Mouse (Mus musculus): ENCODE measurements around the gene Arfgef2. TPM values are rescaled to one million over a fixed set of nuclear protein-coding genes. Genes with fewer than 3 reads are reported as not detected.

The Arfgef2 gene
- polyA plus RNA-seq, 1 experiment = 17.8 TPM

DNA sequence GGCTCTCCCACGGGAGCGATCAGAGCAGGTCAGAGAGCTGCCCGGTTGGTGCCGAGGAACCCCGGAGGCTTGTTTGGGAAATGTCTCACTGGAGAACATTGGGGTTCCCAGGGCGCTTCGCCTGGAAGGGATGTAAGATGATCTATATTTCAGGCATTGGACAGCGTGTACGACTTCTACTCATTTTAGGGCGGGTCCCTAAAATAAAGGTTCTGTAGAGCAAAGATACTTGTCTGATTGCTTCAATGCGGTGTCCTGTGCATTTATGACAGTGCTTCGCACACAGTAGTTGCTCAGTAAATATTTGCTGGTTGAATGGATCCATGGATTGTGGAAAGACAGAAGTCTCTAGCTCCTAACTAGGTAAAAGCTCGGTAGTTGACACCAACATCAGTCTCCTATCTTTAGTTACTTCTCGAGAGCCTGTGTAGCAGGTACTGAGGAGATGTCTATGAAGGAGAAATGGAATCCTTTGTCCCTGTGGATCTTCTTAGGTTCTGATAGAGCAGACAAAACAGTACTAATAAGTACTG is 851 bp downstream of the Arfgef2 start:
- no peak for DNase-seq (ENCODE audit: low read depth)

DNA sequence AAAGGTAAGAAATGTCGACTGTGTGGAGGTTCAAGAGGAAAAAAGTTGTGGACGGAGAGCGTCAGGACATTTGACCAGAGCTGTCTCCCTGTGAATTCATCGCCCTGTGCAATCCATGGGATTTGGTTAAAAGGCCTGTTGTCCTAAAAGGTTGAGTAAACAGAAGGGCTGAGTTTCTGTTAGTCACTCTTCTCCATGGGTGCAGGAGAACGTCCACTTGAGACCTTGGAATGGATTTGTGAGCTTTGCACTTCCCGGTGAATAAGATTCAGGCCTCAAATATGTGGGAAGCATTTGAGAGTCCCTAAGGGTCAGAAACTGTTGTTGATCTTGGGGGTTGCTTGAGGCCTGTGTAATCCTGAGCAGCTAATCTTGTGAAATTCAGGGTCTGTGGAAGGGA is 1.4 kb downstream of the Arfgef2 start:
- DNase-seq (ENCODE audit: low read depth) = no peak

DNA sequence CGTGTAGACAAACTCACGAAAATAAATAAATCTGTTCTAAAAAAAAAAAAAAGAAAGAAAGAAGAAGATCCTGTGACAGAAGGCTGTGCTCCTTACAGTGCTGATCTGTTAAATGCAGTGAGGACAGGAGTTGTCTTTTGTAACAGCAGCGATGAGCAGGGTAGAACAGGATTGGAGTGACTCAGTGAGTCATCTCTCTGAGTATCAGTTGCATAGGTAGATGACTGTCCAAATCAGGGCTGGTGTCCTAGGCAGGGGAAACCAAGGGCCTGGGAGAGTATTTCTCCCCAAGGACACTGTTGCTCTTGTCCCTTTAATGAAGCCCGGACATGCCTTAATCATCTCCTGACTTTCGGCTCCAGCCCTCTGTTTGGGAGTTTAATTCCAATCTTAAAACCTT is 4.1 kb downstream of the Arfgef2 start:
- no peak for DNase-seq (ENCODE audit: low read depth)

DNA sequence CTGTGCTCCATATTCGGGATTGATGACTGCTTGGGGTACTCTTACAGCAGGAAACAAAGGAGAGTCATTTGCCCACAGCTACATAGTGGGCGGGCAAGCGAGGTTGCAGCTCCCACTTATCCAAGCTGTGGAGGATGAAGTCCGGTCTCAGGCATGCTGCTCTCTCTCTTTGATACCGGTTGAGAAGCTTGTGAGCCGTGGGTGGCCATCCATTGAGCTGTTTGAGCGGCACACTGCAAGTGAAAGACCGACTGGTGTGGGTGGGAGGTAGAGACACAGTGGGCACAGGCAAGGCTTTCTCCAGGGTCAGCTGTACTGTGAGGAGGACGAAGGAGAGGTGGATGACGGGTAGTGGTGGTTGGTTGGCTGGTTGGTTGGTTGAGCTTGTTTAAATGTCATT is 5.4 kb downstream of the Arfgef2 start:
- no peak for DNase-seq (ENCODE audit: low read depth)

DNA sequence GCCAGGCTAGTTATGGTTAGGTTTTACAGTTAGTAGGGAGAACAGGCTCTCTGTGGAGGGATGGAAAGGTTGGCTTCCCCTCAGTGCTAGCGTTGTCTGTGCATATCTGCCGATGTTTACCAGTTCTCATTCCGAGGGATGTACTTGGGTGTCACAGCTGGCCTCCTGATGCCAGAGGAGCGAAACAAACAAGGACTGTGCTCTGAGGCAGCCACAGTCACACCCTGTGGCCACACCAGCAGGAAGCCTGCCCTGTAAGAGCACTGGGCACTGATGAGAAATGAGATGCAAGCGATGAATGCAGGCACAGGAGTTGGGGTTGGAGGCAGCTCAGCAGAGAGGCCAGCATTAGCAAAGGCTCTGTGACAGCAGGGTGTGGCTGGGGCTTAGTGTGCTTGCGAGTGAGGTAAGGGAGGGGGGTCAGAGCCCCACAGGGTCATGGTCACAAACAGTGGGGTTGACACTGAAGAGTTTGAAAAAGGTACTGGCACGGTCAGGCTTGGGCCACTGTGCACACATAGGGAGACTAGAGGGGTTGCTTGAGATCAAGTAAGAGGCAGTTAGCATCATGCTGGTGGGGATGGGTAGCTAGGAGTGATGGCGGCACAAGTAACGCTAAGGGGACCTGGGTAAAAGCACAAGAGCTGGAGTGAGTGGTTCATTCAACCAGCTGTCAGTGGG is 13.2 kb downstream of the Arfgef2 start:
- no peak for DNase-seq (ENCODE audit: low read depth)

DNA sequence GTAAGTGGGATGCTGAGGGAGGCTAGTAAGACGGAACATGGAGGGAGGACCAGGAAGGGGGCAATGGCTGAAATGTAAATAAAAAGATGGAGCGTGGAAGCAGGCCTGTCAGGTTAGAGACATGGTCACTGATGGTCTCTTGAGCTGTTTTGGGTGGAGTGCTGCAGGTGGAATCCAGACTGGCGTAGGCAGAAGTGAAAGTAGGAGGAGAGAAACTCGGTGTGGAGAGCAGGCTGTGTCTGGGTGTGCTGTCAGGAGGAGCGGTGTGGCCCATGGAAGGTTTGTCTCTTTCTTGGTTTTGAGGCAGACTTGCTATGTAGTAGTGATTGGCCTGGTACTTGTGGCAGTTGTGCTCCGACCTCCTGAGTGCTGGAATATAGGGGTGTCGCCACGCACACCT is 14.5 kb downstream of the Arfgef2 start:
- DNase-seq (ENCODE audit: low read depth) = no peak

DNA sequence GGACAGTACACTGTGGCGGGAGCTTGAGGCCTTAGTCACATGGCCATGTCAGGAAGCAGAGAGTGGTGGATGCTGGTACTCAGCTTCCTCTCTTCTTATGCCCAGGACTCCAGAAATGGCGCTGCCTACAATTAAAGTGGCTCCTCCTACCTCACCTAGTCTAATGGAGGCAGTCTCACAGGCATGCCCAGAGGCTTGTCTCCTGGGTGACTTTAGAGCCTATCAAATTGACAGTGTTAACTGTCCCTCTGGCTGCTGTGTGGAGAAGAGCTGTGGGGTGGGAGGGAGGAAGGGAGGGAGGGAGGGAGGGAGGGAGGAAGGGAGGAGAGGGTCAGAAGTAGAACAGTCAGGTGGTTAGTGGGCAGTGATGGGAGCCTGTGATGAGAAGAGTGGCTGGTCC is 15.5 kb downstream of the Arfgef2 start:
- no peak for DNase-seq (ENCODE audit: low read depth)

DNA sequence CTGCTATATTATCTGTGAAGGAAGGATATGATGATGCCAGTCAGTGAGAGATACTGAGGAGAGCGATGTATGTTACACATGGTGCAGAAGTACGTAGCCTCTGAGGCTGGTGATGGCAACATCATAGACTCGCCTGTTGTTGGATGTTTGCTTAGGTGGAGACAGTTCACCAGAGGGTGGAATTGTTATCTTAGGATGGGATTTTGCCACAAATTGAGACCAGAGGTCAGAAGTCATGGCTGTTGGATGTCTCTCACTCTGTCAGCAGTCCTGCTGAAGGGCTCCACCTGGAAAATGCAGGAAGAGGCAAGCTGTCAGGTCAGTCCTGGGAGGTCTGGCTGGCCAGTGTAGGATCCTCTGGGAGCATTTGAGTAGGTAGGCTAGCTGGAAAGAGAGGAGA is 16.0 kb downstream of the Arfgef2 start:
- no peak for DNase-seq (ENCODE audit: low read depth)

DNA sequence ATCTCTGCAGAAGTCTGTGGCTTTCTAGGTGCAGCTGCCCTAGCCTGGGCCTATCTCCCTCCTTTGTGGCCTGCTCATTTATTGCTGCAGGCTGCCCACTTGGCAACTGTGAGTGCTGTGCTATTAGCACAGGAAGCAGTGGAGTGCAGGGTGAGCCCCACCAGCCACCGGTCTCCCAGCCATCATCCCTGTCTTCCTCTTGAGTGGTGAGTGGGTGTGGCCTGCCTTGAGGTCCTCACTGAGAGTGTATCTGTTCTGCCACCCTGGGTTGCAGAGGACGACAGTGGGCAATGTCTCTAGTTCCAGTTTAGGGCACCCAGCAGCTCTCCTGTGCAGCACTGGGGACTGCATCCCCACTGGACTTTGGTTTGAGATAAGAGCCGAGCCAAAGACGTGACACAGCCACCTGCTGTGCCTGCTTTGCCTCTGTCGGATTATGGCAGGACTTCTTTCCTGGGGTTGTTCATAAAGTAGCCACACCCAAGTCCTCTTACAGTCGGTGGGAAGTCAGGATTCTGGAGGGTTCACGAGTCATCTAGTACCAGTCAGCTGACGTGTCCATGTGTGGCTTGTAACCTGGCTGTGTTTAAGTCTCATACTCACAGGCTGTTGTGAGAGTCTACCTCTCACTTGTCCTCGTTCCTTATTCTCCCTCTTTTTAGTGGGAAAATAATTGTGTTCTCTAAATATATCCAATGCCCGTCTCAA is 16.9 kb downstream of the Arfgef2 start:
- no peak for DNase-seq (ENCODE audit: low read depth)

DNA sequence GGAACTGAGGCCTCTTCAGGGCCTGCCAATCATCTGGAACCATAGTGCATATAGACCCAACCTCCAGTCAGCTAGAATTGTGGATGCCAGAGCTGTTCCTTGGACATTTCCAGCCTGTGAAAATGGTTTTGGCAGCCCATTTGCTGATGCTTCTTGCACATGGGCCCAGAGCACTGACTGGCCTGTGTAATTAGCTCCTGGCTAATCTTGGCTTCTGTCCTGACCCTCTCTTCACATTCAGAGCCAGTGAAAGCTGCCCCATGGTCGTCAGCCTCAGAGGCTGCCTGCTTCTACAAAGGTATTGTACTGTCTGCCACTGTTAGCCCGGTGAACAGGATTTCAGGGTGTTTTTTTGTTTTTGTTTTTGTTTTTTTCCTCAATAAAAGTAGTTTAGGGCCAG is 17.5 kb downstream of the Arfgef2 start:
- DNase-seq (ENCODE audit: low read depth) = no peak

DNA sequence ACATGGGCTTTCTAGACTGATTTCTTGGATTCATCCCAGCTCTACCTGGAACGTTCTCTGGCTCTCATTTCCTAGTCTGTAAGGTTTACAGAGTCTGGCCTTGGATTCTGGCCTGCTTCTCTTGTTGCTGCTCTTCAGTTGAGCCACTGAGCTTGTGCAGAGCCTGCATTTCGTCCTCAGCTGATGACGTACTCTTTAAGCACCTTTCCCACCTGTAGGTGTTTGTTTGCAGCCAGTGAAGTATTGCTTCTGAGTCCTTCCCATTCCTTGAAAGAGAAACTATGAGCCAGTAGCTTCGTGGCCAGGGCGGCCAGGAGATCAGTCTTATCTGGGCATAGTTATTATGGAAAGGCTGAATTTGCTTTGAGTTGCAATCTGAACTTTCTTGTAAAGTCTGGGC is 19.0 kb downstream of the Arfgef2 start:
- no peak for DNase-seq (ENCODE audit: low read depth)

DNA sequence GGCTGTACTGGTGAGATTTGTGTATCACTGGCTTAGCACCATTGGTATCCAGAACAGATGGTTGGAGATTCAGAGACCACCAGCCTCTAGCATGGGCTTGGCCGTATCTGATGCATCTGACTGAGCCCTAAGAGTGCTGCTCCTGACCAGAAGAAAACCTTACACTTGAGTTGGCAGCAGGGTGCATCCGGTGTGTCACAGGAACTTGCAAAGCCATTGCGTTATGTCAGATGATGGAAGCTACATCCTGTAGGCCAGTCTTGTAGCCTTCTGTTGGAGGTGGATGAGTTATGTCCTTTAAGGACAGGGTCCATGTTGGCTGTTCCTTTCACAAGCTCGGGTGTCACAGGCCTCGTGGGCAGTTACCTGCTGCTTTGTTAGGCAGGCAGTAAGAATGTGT is 19.6 kb downstream of the Arfgef2 start:
- no peak for DNase-seq (ENCODE audit: low read depth)

DNA sequence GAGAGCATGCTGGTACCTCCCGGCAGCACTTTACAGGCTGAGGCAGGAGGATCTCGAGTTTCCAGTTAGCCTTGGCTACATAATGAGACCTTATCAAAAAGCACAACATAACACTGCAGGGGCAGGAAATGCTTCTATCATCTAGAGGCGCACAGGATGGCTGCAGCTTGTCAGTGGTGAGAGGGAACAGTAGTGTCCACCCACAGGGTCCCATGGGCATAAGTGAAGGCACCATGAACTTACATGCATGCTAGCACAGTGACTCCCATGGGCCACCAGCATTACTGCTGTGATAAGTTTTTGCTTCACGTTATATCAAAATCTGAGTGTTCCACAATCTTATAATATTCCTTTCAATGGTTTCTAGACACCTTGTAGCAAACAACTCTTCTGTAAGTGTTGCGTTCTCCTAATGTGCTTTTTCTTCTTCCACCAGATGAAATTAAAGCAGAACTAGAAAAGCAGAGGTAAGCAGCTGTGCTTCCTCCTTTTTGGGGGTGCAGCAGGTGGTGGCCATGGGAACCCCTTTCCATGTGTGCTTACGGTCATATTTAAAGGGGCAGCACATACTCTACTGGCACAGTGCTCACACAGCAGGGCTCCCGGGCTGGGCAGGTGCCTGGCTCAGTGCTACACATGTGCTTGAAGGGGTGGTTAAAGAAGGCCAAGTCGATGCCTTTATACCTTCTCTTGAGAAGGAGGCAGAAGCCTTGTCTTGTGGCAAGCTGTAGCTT is 21.3 kb downstream of the Arfgef2 start:
- DNase-seq (ENCODE audit: low read depth) = no peak

DNA sequence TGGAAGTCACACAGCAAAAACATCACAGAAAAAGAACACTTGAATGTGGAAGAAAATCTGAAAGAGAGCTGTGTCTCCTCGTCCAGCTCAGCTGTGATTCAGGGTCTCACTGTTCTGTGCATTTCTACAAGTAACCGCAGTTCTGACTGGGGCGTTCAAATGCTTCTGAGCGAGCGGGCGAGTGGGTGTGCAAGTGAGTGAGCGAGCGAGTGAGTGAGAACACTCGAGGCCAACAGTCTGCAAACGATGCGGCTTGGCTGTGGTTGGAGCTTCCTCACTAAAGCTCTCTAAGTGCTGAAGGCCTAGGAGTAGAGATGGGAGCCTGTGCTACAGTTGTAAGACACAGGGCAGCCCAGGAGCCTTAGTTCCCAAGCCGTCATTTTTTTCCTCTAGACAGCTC is 22.9 kb downstream of the Arfgef2 start:
- DNase-seq (ENCODE audit: low read depth) = no peak

DNA sequence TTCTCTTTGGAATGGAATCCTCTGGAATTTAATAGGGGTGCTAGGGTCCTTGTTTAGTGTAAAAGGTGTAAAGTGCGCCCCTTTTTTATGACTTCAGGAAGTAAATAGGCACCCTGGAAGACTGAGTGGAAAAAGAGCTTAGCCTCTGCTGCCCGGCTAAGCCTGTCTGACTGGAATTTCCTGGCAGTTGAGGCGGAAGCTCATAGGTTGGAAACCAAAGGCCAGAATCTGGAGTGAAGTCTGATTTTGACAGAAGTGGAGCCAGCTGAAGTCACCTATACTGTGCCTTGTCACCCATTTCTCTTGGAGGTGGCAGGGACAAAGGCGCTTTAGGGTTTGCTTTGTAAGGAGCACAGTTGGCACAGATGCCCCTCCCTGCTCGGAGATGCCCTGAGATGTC is 25.0 kb downstream of the Arfgef2 start:
- DNase-seq (ENCODE audit: low read depth) = no peak

DNA sequence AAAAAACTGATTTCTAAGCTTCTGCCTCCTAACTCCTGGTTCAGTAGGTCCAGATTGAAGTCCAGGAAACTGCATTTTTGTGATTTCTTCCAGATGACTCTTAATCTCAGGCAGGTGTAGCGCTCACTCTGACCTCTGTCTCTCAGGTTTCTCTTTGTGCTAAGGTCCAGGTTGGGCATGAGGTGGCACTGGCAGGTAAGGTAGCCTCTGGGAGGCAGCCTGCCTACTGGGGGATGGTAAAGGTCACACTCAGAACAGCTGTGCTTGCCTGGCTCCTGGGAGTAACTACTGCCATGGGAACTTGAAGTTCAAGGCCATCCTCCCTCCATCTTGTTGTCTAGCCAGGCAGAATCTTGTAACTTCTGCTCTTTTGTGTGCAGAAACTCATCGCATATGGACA is 28.7 kb downstream of the Arfgef2 start:
- DNase-seq (ENCODE audit: low read depth) = no peak

DNA sequence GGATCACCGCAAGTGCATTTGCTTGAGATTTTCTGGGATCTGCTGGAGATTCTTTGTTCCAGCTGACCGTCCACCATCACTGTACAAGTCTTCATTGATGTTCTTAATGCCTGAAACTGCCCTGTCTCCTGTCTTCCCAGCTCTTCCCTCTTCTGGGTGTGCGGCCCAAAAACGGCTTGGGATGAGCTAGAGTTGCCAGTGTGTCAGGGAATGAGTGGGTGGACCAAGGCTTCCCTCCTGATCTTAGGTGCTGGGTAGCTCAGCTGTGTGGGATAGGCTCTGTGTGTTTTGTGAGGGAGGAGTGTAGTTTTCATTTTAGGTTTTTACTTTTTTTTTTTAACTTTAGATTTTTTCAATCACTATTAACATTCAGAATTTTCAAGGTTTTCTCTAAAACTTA is 29.4 kb downstream of the Arfgef2 start:
- DNase-seq (ENCODE audit: low read depth) = no peak

DNA sequence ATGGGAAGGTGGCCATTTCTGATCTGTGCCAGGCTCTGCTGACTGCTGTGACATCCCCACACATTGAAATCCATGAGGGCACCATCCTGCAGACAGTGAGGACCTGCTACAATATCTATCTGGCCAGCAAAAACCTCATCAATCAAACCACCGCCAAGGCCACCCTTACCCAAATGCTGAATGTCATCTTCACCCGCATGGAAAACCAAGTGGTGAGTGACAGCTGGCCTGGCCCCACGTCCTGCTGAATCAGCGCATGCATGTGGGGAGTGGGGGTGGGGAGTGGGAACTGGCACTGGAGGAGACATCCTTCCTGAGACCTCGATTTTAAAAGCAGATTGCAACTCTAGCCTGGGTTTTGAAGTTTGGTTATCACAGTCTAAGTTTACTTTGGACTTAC is 30.2 kb downstream of the Arfgef2 start:
- no peak for DNase-seq (ENCODE audit: low read depth)

DNA sequence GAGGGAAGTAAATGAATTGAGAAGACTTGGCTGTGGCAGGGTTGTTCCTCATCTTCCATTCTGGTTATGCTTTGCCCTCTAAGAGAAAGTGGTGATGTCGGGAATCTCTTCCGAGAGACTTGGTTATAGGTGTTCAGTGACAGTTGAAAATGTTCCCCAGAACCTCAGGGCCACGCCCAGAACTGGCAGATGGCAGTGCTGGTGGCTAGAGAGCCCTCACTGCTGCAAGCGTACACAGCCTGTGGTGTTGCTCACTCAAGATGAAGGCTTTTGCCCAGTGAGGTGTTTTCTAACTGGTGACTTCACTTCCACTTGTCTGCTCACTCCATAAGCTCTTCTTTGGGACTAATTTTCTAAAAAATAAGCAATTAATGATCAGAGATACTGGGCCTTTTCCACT is 36.4 kb downstream of the Arfgef2 start:
- DNase-seq (ENCODE audit: low read depth) = no peak

DNA sequence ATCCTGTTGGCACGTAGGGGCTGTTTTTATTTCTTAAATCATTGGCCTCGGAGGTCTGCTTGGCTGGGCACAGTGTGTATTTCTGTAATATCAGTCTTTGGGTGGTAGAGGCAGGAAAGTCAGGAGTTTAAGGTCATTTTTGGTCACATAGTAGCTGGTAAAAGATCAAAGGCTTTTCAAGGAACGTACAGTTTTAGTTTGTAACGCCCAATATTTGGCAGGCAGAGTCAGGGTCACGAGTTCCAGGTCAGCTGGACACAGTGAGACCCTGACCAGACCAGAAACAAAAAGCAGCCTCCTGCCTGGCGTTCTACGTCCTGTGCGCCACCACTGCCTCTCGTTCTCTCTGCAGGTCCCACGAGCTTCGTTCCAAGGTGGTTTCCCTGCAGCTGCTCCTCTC is 45.3 kb downstream of the Arfgef2 start:
- no peak for DNase-seq (ENCODE audit: low read depth)

DNA sequence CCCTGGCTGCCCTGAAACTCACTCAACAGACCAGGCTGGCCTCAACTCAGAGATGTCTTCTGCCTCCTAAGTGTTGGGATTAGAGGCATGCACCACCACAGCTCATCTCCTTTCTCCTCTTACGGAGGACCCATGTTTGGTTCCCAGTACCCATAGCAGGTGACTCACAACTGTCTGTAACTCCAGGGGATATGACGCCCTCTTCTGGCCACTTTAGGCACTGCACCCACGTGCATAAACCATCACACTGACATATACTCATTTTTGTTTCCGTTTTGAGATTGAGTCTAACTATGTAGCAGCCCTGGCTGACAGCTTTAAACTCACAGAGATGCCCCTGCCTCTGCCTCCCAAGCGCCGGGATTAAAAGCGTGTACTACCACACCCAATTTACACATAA is 46.9 kb downstream of the Arfgef2 start:
- DNase-seq (ENCODE audit: low read depth) = no peak

DNA sequence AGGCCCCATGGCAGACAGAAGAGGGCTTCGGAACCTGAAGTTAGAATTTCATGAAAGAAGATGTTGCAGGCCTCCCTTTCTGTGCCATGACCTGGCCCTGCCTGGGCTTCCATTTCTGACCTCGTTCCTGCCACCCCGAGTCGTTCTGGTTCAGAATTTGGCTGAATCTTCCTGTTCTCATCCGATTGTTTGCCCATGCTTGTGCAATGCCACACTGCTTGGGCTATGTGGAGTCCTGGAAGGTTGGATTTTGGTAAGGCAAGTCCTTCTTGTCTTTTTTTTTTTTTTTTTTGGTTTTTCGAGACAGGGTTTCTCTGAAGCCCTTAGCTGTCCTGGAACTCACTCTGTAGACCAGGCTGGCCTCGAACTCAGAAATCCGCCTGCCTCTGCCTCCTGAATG is 50.4 kb downstream of the Arfgef2 start:
- DNase-seq (ENCODE audit: low read depth) = no peak

DNA sequence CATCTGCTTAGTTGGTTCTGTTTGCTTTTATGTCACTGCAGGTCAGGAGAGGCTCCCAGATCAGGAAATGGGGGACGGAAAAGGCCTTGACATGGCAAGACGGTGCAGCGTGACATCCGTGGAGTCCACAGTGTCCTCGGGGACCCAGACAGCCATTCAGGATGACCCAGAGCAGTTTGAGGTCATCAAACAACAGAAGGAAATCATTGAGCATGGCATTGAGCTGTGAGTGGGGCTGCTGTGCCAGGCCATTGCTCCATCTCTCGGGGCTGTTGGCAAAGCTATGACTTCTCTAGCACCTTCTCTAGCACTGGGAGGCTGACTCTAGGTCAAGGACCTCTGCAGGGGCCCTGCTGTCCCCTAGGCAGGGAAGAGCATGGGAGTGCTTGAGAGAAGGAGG is 51.0 kb downstream of the Arfgef2 start:
- DNase-seq (ENCODE audit: low read depth) = no peak

Data from gonadal fat pad, adult 2 months (tissue).